Mouse (Mus musculus): ENCODE results near the gene Nelfb. TPM values are rescaled to one million over a fixed set of nuclear protein-coding genes. Genes with fewer than 3 reads are reported as not detected.

Gene Nelfb
- polyA plus RNA-seq, 1 experiment, result 70.5 TPM

GRCm38 (mm10) chr2:25177685-25178084 is 33.6 kb downstream of the Nelfb start:
- H3K27me3 ChIP-seq (replicated peaks; ENCODE audit: control insufficient read depth, insufficient read depth, low read length), result no peaks in the 10 kb centered on the region
- 13% methylated on average over 6 of the region's 6 CpGs for WGBS
- no peaks in the 10 kb centered on the region for H3K36me3 ChIP-seq (ENCODE audit: control insufficient read depth, insufficient read depth, low read length)
- TF ChIP-seq CTCF (conservative IDR thresholded peaks at IDR 0.05; ENCODE audit: insufficient read depth, insufficient read length, low read depth, low read length) (no peak), POLR2A (IDR thresholded peaks at IDR 0.05; ENCODE audit: low read depth, low read length) (no peak)
- H3K4me1 ChIP-seq (ENCODE audit: control insufficient read depth, insufficient read depth, low read length), result peaks cover 32% of the 10 kb centered on the region
- H3K4me3 ChIP-seq (ENCODE audit: insufficient read depth, low read depth, low read length), result peak overlapping the region; percentile 17; the same call in 1 of the 2 replicates
- DNase-seq, result peak; percentile 79
- H3K27ac ChIP-seq (ENCODE audit: insufficient read depth, low read depth, low read length), result peak overlapping the region; percentile 78

GRCm38 (mm10) chr2:25177076-25177475 is 34.2 kb downstream of the Nelfb start:
- Histone ChIP-seq H3K4me1 (ENCODE audit: control insufficient read depth, insufficient read depth, low read length) (peaks cover 32% of the 10 kb centered on the region), H3K36me3 (ENCODE audit: control insufficient read depth, insufficient read depth, low read length) (no peaks in the 10 kb centered on the region), H3K27me3 (replicated peaks; ENCODE audit: control insufficient read depth, insufficient read depth, low read length) (no peaks in the 10 kb centered on the region), H3K27ac (ENCODE audit: insufficient read depth, low read depth, low read length) (peak overlapping the region; percentile 78), H3K4me3 (ENCODE audit: insufficient read depth, low read depth, low read length) (peak overlapping the region; percentile 17)
- no peak for TF ChIP-seq POLR2A (IDR thresholded peaks at IDR 0.05; ENCODE audit: low read depth, low read length)
- TF ChIP-seq CTCF (conservative IDR thresholded peaks at IDR 0.05; ENCODE audit: insufficient read depth, insufficient read length, low read depth, low read length), result no peak
- WGBS, result 35% methylated on average over 4 of the region's 4 CpGs
- DNase-seq, result no peak

GRCm38 (mm10) chr2:25176573-25176972 is 34.7 kb downstream of the Nelfb start:
- 58% methylated on average over 6 of the region's 6 CpGs for WGBS
- H3K4me3 ChIP-seq (ENCODE audit: insufficient read depth, low read depth, low read length), result no peak overlapping the region
- peak; percentile 71 for DNase-seq
- H3K27ac ChIP-seq (ENCODE audit: insufficient read depth, low read depth, low read length), result peak overlapping the region; percentile 78; the same call in 1 of the 2 replicates
- no peaks in the 10 kb centered on the region for H3K36me3 ChIP-seq (ENCODE audit: control insufficient read depth, insufficient read depth, low read length)
- H3K4me1 ChIP-seq (ENCODE audit: control insufficient read depth, insufficient read depth, low read length), result peaks cover 32% of the 10 kb centered on the region
- H3K27me3 ChIP-seq (replicated peaks; ENCODE audit: control insufficient read depth, insufficient read depth, low read length), result no peaks in the 10 kb centered on the region
- TF ChIP-seq CTCF (conservative IDR thresholded peaks at IDR 0.05; ENCODE audit: insufficient read depth, insufficient read length, low read depth, low read length) (no peak), POLR2A (IDR thresholded peaks at IDR 0.05; ENCODE audit: low read depth, low read length) (no peak)

- no peaks in the 10 kb centered on the region for H3K27me3 ChIP-seq (replicated peaks; ENCODE audit: control insufficient read depth, insufficient read depth, low read length)
- H3K27ac ChIP-seq (ENCODE audit: insufficient read depth, low read depth, low read length), result peak overlapping the region; percentile 49
- DNase-seq, result no peak
- no peaks in the 10 kb centered on the region for H3K36me3 ChIP-seq (ENCODE audit: control insufficient read depth, insufficient read depth, low read length)
- peaks cover 32% of the 10 kb centered on the region for H3K4me1 ChIP-seq (ENCODE audit: control insufficient read depth, insufficient read depth, low read length)
- WGBS, result 77% methylated on average over 4 of the region's 4 CpGs
- TF ChIP-seq POLR2A (IDR thresholded peaks at IDR 0.05; ENCODE audit: low read depth, low read length) (no peak), CTCF (conservative IDR thresholded peaks at IDR 0.05; ENCODE audit: insufficient read depth, insufficient read length, low read depth, low read length) (no peak)
- H3K4me3 ChIP-seq (ENCODE audit: insufficient read depth, low read depth, low read length), result no peak overlapping the region
These were observed 35.6 kb downstream of the Nelfb start for GRCm38 (mm10) chr2:25175690-25176078.

DNA sequence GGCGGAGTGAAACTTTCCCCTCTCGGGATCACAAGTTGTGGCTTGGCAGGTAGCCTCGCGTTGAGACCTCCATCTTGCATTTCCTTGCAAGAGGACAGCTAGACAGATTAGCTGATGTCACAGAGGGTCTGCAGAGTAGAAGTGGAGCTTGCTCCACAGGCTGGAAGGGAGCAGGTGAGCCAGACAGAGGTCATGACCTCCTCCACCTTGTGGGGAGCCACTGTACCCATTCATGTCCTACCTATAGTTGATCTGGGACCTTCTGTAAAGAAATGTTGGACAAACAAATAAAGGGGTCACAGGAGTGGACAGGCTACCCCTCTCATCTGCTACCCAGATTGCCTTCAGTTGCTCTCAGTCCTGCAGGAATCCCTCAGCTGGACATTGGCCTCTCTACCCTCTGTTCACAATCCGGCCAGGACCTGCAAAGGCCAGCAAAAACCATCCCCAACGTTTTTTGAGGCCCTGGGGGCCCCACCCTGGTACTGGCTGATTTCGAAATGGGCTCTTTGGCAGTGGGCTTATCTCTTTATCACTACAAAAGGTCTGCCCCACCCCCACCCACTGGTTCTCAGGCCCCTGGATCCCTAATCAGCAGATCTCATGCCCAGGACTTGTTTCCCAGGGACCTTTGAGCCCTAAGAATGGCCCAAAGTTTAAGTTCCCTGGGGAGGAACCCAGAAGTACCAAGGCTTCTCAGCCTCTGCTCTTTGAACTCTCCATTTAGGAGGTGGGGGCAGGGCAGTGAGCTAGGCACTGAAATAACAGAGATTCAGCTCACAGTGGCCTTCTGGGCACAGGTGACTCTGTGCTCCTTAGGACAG is 36.2 kb downstream of the Nelfb start:
- peaks cover 32% of the 10 kb centered on the region for H3K4me1 ChIP-seq (ENCODE audit: control insufficient read depth, insufficient read depth, low read length)
- no peaks in the 10 kb centered on the region for H3K27me3 ChIP-seq (replicated peaks; ENCODE audit: control insufficient read depth, insufficient read depth, low read length)
- H3K36me3 ChIP-seq (ENCODE audit: control insufficient read depth, insufficient read depth, low read length), result no peaks in the 10 kb centered on the region
- peak; percentile 92 for DNase-seq
- TF ChIP-seq POLR2A (IDR thresholded peaks at IDR 0.05; ENCODE audit: low read depth, low read length) (no peak), CTCF (conservative IDR thresholded peaks at IDR 0.05; ENCODE audit: insufficient read depth, insufficient read length, low read depth, low read length) (no peak)
- H3K4me3 ChIP-seq (ENCODE audit: insufficient read depth, low read depth, low read length), result no peak overlapping the region
- WGBS, result 46% methylated on average over 7 of the region's 7 CpGs
- H3K27ac ChIP-seq (ENCODE audit: insufficient read depth, low read depth, low read length), result peak overlapping the region; percentile 49

DNA sequence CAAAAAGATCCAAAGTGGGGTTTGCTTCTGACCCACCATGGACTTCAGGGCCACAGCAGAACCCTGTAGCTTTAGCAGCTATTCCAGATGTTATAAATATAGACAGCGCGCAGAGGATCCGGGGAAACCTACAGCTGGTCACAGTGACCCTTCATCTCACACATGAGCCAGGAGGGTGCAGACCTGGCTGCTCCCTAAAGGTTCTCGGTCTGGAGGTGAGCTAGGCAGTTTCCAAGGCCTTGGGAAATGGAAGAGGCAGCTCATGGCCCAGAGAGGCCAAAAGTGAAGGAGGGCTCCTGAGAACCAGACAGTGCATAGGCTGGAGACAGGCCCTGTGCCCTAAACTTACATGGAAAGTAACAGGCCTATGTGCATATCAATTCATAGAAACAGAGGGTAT is 37.5 kb downstream of the Nelfb start:
- peaks cover 36% of the 10 kb centered on the region for H3K4me1 ChIP-seq (ENCODE audit: control insufficient read depth, insufficient read depth, low read length)
- H3K27me3 ChIP-seq (replicated peaks; ENCODE audit: control insufficient read depth, insufficient read depth, low read length), result no peaks in the 10 kb centered on the region
- 96% methylated on average over 4 of the region's 4 CpGs for WGBS
- TF ChIP-seq CTCF (conservative IDR thresholded peaks at IDR 0.05; ENCODE audit: insufficient read depth, insufficient read length, low read depth, low read length) (no peak), POLR2A (IDR thresholded peaks at IDR 0.05; ENCODE audit: low read depth, low read length) (no peak)
- H3K4me3 ChIP-seq (ENCODE audit: insufficient read depth, low read depth, low read length), result no peak overlapping the region
- DNase-seq, result no peak
- H3K27ac ChIP-seq (ENCODE audit: insufficient read depth, low read depth, low read length), result no peak overlapping the region
- no peaks in the 10 kb centered on the region for H3K36me3 ChIP-seq (ENCODE audit: control insufficient read depth, insufficient read depth, low read length)

- no peak overlapping the region for H3K27ac ChIP-seq (ENCODE audit: insufficient read depth, low read depth, low read length)
- no peaks in the 10 kb centered on the region for H3K36me3 ChIP-seq (ENCODE audit: control insufficient read depth, insufficient read depth, low read length)
- TF ChIP-seq CTCF (conservative IDR thresholded peaks at IDR 0.05; ENCODE audit: insufficient read depth, insufficient read length, low read depth, low read length) (no peak), POLR2A (IDR thresholded peaks at IDR 0.05; ENCODE audit: low read depth, low read length) (no peak)
- H3K4me1 ChIP-seq (ENCODE audit: control insufficient read depth, insufficient read depth, low read length), result peaks cover 33% of the 10 kb centered on the region
- H3K27me3 ChIP-seq (replicated peaks; ENCODE audit: control insufficient read depth, insufficient read depth, low read length), result no peaks in the 10 kb centered on the region
- H3K4me3 ChIP-seq (ENCODE audit: insufficient read depth, low read depth, low read length), result no peak overlapping the region
- WGBS, result 61% methylated on average over 8 of the region's 8 CpGs
- no peak for DNase-seq
These were observed 38.7 kb downstream of the Nelfb start for GRCm38 (mm10) chr2:25172629-25173028.

Measured in kidney, adult 2 months (tissue).